Mouse (Mus musculus) heart, adult 2 months (tissue): ENCODE results near the gene Tagln3. TPM values are rescaled to one million over a fixed set of nuclear protein-coding genes. Genes with fewer than 3 reads are reported as not detected.

Experiments used
- DNase-seq, 2 experiments: peaks; one replicate each; pipeline ENCODE4 v3.0.0; 2021
- H3K27ac ChIP-seq: fragments of 200-600 bp; 2 replicates; pipeline ENCODE4 v1.8.1; 2022
- H3K27me3 ChIP-seq: fragments of 200-500 bp; 2 replicates; pipeline ENCODE4 v1.6.1; 2012; ENCODE audit warnings: mild to moderate bottlenecking, low read length, inconsistent platforms, mixed read lengths; ENCODE audit not compliant: control insufficient read depth, insufficient read depth
- H3K36me3 ChIP-seq: fragments of 200-500 bp; 2 replicates; pipeline ENCODE4 v1.6.1; 2012; ENCODE audit warnings: low read length, inconsistent platforms; ENCODE audit not compliant: control insufficient read depth, insufficient read depth
- H3K4me1 ChIP-seq: fragments of 200-500 bp; 2 replicates; pipeline ENCODE4 v1.6.1; 2011; ENCODE audit warnings: low read length; ENCODE audit not compliant: control insufficient read depth, insufficient read depth
- H3K4me3 ChIP-seq: fragments of 200-600 bp; 2 replicates; pipeline ENCODE4 v1.8.1; 2022
- H3K79me2 ChIP-seq: fragments of 200-500 bp; replicated peaks from 2 replicates; pipeline ENCODE4 v1.6.1; 2012; ENCODE audit warnings: mild to moderate bottlenecking, inconsistent platforms, low read length, moderate library complexity, mixed read lengths; ENCODE audit not compliant: control insufficient read depth, insufficient read depth
- H3K9ac ChIP-seq: fragments of 200-500 bp; 2 replicates; pipeline ENCODE4 v1.6.1; 2012; ENCODE audit warnings: low read depth, mild to moderate bottlenecking, control low read depth, inconsistent platforms, low read length, mixed read lengths
- CTCF ChIP-seq: fragments of 200-600 bp; IDR thresholded peaks from 2 replicates; pipeline ENCODE4 v1.8.1; 2022; ENCODE audit warnings: antibody characterized with exemption, mild to moderate bottlenecking, moderate library complexity
- EP300 ChIP-seq: fragments of 200-500 bp; IDR thresholded peaks from 2 replicates; pipeline ENCODE4 v1.6.1; 2011; ENCODE audit warnings: low read depth, low read length, control low read depth; ENCODE audit not compliant: insufficient read depth
- POLR2A ChIP-seq: fragments of 200-500 bp; IDR thresholded peaks from 2 replicates; pipeline ENCODE4 v1.6.1; 2011; ENCODE audit warnings: mild to moderate bottlenecking, low read depth, low read length, control low read depth; ENCODE audit not compliant: insufficient read depth
- WGBS: fragments of 180-500 bp; shearing (Covaris S2); methylation state at CpG from one replicate; pipeline ENCODE4 v1.1.7; 2018; 5-methylcytosine and 5-hydroxymethylcytosine counted together
- intact Hi-C: fragments of 180-260 bp; cut with DNase I; formaldehyde crosslinking; loops from one replicate; pipeline ENCODE4 v1.15.1; 2025
- polyA plus RNA-seq: library from polyadenylated mRNA; depleted of rRNA; stranded (reverse); fragments of >200 nt; gene quantifications from 2 replicates; pipeline ENCODE4 v1.2.3, GENCODE M21; 2012
- total RNA-seq, 2 experiments: library from RNA; stranded (reverse); gene quantifications; 2 replicates each; pipeline ENCODE4 v1.2.3; 2021

The Tagln3 gene
- total and polyA plus RNA-seq, 3 experiments: 0.57 to 1.4 (median 1.4) TPM

DNA sequence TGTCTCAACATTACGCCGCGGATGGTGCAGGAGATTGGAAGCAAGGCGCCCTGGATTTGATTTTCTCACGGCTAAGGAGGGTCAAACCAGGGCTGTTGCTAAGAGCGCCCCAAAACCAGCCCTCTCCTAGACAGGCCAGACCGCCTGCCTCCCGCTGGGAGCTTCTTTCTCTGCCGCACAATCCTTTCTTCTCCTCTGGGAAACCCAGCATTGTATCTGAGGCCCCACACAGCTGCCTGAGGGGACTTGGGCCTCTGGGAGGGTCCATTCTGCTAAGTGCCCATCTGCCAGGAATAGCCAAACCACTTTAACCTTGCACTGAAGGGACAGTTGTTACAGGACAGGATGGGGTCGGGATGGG is 314 bp upstream of the Tagln3 start:
- Histone ChIP-seq H3K4me3 (no peak overlapping the region; the same call in 1 of the 2 replicates), H3K27me3 (no peaks in the 10 kb centered on the region), H3K27ac (no peak overlapping the region), H3K36me3 (peaks cover 5% of the 10 kb centered on the region; the same call in 1 of the 2 replicates), H3K79me2 (no peaks in the 10 kb centered on the region), H3K4me1 (no peaks in the 10 kb centered on the region), H3K9ac (no peak overlapping the region)
- WGBS: 8% methylated on average over 10 of the region's 10 CpGs
- no peak for DNase-seq
- intact Hi-C loops: loop anchor here (5.0 kb wide), 1 partner anchor 427 kb away; no protein-coding TSS in a partner anchor
- TF ChIP-seq EP300: no peak
- TF ChIP-seq CTCF: no peak
- TF ChIP-seq POLR2A: no peak

GRCm38 (mm10) chr16:45723172-45723901 is 1.1 kb downstream of the Tagln3 start:
- no peak for DNase-seq
- WGBS: 74% methylated on average over 6 of the region's 6 CpGs
- intact Hi-C loops: no loop called here
- Histone ChIP-seq H3K4me1 (no peaks in the 10 kb centered on the region), H3K36me3 (no peaks in the 10 kb centered on the region), H3K9ac (no peak overlapping the region), H3K4me3 (no peak overlapping the region), H3K27ac (no peak overlapping the region), H3K27me3 (no peaks in the 10 kb centered on the region), H3K79me2 (no peaks in the 10 kb centered on the region)
- TF ChIP-seq POLR2A (no peak), EP300 (no peak), CTCF (no peak)

DNA sequence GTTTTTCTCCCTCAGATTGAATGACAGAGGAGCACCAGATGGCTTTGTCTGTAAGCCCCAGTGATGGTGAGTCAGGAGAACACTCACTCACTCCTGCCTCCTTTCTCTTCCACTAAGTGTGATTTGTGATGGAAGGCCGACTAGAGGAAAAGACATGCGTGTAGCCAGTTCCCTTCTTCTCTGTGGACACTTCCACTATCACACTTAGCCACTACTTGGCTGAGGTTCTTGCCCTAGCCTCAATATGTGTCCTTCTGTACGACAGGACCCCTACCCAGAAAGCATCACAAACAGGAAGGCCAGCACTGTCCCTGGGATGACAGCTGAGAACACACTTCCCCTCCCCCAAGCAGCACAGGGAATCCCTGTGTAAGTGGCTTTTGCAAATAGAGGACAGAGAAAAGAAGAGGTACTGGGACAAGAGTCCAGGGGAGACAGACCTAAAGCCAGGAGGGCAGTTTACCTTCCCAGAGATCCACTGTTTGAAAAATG is 1.9 kb downstream of the Tagln3 start:
- Histone ChIP-seq H3K4me1 (no peaks in the 10 kb centered on the region), H3K27me3 (no peaks in the 10 kb centered on the region), H3K79me2 (no peaks in the 10 kb centered on the region), H3K36me3 (no peaks in the 10 kb centered on the region), H3K27ac (no peak overlapping the region), H3K9ac (no peak overlapping the region), H3K4me3 (no peak overlapping the region)
- 83% methylated on average over 3 of the region's 3 CpGs for WGBS
- intact Hi-C loops: no loop called here
- DNase-seq: no peak
- TF ChIP-seq EP300 (no peak), POLR2A (no peak)

- intact Hi-C loops: no loop called here
- 84% methylated on average over 10 of the region's 10 CpGs for WGBS
- H3K27ac ChIP-seq: no peak overlapping the region
Observed at GRCm38 (mm10) chr16:45720022-45720630, 4.3 kb downstream of the Tagln3 start.

GRCm38 (mm10) chr16:45718296-45718695 is 6.1 kb downstream of the Tagln3 start:
- TF ChIP-seq EP300: no peak
- no peak for TF ChIP-seq POLR2A
- no peak for TF ChIP-seq CTCF
- 92% methylated on average over 4 of the region's 4 CpGs for WGBS
- no peak for DNase-seq
- Histone ChIP-seq H3K9ac (no peak overlapping the region), H3K79me2 (no peaks in the 10 kb centered on the region), H3K27me3 (no peaks in the 10 kb centered on the region), H3K36me3 (no peaks in the 10 kb centered on the region), H3K4me3 (no peak overlapping the region), H3K27ac (no peak overlapping the region), H3K4me1 (no peaks in the 10 kb centered on the region)
- intact Hi-C loops: no loop called here

More at GRCm38 (mm10) chr16:45720022-45720630, 4.3 kb downstream of the Tagln3 start:
- no peak overlapping the region for H3K4me3 ChIP-seq
- H3K36me3 ChIP-seq: no peaks in the 10 kb centered on the region
- H3K9ac ChIP-seq: no peak overlapping the region
- H3K27me3 ChIP-seq: no peaks in the 10 kb centered on the region
- H3K4me1 ChIP-seq: no peaks in the 10 kb centered on the region
- TF ChIP-seq EP300 (no peak), CTCF (no peak), POLR2A (no peak)
- H3K79me2 ChIP-seq: no peaks in the 10 kb centered on the region
- no peak for DNase-seq
